Mouse (Mus musculus) stomach, embryonic 16.5 days (tissue): ENCODE data around the gene Slc39a7. TPM values are rescaled to one million over a fixed set of nuclear protein-coding genes. Genes with fewer than 3 reads are reported as not detected.
"Not testable (repeated sequence)": the region's sequence is repeated elsewhere in the genome, so short reads cannot be mapped to it uniquely, and the experiment has no call there.

Source experiments
- ATAC-seq: fragments of 200-750 bp; cut with Nextera tagmentation; 2 replicates; pipeline ENCODE4 v1.8.0; 2017; ENCODE audit warnings: moderate number of reproducible peaks, moderate TSS enrichment; ENCODE audit not compliant: insufficient read depth, low FRiP score
- H3K27ac ChIP-seq: fragments of 300-500 bp; sonication (generic); 2 replicates; pipeline ENCODE4 v1.5.1; 2014; ENCODE audit warnings: low read length
- H3K27me3 ChIP-seq: fragments of 300-500 bp; sonication (generic); 2 replicates; pipeline ENCODE4 v1.6.1; 2014; ENCODE audit warnings: low read length, control low read depth, mixed read lengths; ENCODE audit not compliant: control insufficient read depth, insufficient read depth
- H3K36me3 ChIP-seq: fragments of 300-500 bp; sonication (generic); 2 replicates; pipeline ENCODE4 v1.6.1; 2014; ENCODE audit warnings: low read length; ENCODE audit not compliant: control insufficient read depth, insufficient read depth
- H3K4me1 ChIP-seq: fragments of 300-500 bp; sonication (generic); 2 replicates; pipeline ENCODE4 v1.6.1; 2014; ENCODE audit warnings: low read length, control low read depth, mixed read lengths; ENCODE audit not compliant: control insufficient read depth, insufficient read depth
- H3K4me2 ChIP-seq: fragments of 300-500 bp; sonication (generic); 2 replicates; pipeline ENCODE4 v1.6.1; 2014; ENCODE audit warnings: low read depth, low read length, mixed read lengths
- H3K4me3 ChIP-seq: fragments of 300-500 bp; sonication (generic); replicated peaks from 2 replicates; pipeline ENCODE4 v1.5.1; 2014; ENCODE audit warnings: mild to moderate bottlenecking, low read length
- H3K9ac ChIP-seq: fragments of 300-500 bp; sonication (generic); 2 replicates; pipeline ENCODE4 v1.6.1; 2014; ENCODE audit warnings: low read length
- H3K9me3 ChIP-seq: fragments of 300-500 bp; sonication (generic); replicated peaks from 2 replicates; pipeline ENCODE4 v1.6.1; 2016; ENCODE audit warnings: low read length, control low read depth; ENCODE audit not compliant: control insufficient read depth
- WGBS: fragments of 180-500 bp; shearing (Covaris S2); extraction: QIAGEN DNeasy Blood & Tissue Kit; methylation state at CpG from one replicate; pipeline ENCODE4 v1.1.7; 2014; 5-methylcytosine and 5-hydroxymethylcytosine counted together
- polyA plus RNA-seq: library from polyadenylated mRNA; unstranded; fragments of >200 nt; fragmentation: Nextera tagmentation; extraction: Ambion mirVana; gene quantifications from 2 replicates; pipeline ENCODE4 v1.2.1, GENCODE M21; 2015

The Slc39a7 gene
- polyA plus RNA-seq, 1 experiment from 2014 or later = 195 TPM

DNA sequence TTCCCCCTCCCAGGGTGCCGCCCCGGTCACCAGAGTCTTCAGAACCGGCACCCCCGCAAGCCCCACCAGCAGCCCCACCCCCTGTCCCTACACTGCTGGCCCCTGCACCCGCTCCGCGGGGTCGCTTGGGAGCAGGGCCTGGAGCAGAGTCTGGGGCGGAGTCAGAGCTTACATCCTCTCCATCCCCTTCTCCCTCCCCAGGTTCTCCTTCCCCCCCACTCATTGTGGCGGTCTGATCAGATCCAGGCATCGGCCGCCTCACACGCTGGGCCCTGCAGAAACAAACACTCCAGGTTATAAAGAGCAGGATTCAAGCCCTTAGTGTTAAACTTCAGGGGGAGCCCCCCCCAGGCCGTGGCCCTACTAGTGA is 9.1 kb downstream of the Slc39a7 start:
- no peak overlapping the region for H3K4me2 ChIP-seq
- peaks cover 21% of the 10 kb centered on the region for H3K36me3 ChIP-seq
- no peaks in the 10 kb centered on the region for H3K27me3 ChIP-seq
- no peak overlapping the region for H3K27ac ChIP-seq
- H3K4me3 ChIP-seq = no peak overlapping the region
- WGBS = 89% methylated on average over 14 of the region's 14 CpGs
- H3K9ac ChIP-seq = no peak overlapping the region
- ATAC-seq = no peak
- no peaks in the 10 kb centered on the region for H3K9me3 ChIP-seq
- H3K4me1 ChIP-seq = peaks cover 22% of the 10 kb centered on the region

- no peak overlapping the region for H3K4me3 ChIP-seq
- no peak overlapping the region for H3K9ac ChIP-seq
- no peaks in the 10 kb centered on the region for H3K27me3 ChIP-seq
- H3K4me1 ChIP-seq = peaks cover 17% of the 10 kb centered on the region
- WGBS = 93% methylated on average over 23 of the region's 23 CpGs
- H3K9me3 ChIP-seq = no peaks in the 10 kb centered on the region
- no peak overlapping the region for H3K4me2 ChIP-seq
- H3K27ac ChIP-seq = no peak overlapping the region
- peaks cover 21% of the 10 kb centered on the region for H3K36me3 ChIP-seq
- no peak for ATAC-seq
Observed at GRCm38 (mm10) chr17:34021539-34022413, 9.7 kb downstream of the Slc39a7 start.

DNA sequence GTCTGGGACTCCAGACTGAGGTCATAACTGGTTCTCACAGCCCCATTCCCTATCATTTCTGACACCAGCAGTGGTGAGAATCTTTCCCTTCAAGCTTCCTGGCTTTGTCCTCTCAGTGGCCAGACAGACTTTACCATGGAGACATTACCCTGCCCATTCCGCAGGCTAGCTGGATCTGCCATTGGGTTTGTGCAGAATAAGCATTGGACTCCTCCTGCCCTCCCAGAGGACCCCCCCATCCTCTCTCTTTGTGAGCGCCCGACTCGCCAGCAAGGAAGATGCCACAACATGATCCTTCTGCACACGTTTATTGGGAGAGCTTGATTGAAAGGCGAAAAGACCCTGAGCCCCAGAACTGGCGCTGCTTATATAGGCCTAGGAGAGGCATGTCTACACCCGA is 18.0 kb downstream of the Slc39a7 start:
- Histone ChIP-seq H3K27ac (no peak overlapping the region), H3K36me3 (no peaks in the 10 kb centered on the region), H3K4me2 (no peak overlapping the region), H3K4me1 (no peaks in the 10 kb centered on the region), H3K27me3 (no peaks in the 10 kb centered on the region), H3K4me3 (no peak overlapping the region), H3K9me3 (no peaks in the 10 kb centered on the region), H3K9ac (no peak overlapping the region)
- 93% methylated on average over 8 of the region's 8 CpGs for WGBS
- no peak for ATAC-seq

DNA sequence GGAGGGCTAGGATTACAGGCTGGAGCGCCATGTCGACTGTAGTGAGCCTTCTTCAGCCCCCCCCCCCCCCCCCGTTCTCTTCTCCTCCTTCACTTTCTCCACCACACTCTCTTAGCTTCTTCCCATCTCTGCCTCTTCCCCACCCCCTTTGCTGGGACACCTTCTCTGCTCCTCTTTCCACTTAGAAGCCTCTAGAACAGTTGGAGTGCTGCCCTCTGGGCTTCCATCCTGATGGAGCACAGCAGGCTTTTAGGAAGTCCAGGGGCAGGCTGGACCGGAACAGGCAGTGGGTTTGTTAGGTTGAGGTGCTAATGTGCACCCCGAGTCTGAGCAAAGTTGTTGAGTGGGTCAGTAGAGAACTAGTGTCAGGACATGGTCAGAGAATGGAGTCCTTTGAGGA is 21.3 kb downstream of the Slc39a7 start:
- ATAC-seq = no peak
- Histone ChIP-seq H3K36me3 (no peaks in the 10 kb centered on the region), H3K9ac (no peak overlapping the region), H3K9me3 (no peaks in the 10 kb centered on the region), H3K4me2 (no peak overlapping the region), H3K27me3 (no peaks in the 10 kb centered on the region; the same call in 1 of the 2 replicates), H3K4me3 (no peak overlapping the region), H3K4me1 (no peaks in the 10 kb centered on the region), H3K27ac (no peak overlapping the region)
- 71% methylated on average over 5 of the region's 5 CpGs for WGBS

DNA sequence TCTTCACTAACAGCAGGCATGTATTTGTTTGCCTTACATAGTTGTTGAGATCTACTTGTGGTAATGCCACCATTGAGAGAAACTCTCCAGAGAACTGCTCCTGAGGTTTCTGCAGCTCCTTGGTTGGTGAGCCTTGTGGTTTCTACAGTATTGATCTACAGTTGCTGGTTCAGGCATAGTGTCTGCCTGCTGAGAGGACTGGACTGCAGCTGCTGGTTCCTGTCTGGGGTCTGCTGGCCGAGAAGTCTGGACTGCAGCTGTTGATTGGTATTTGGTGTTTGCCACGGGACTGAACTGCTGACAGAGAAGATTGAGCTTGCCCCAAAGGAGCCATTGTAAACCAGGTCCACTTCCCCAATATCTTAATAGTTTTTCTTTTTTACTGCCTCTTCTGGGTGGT is 24.9 kb downstream of the Slc39a7 start:
- ATAC-seq = no peak
- Histone ChIP-seq H3K9ac (no peak overlapping the region), H3K4me2 (no peak overlapping the region), H3K9me3 (no peaks in the 10 kb centered on the region), H3K36me3 (no peaks in the 10 kb centered on the region), H3K4me1 (no peaks in the 10 kb centered on the region), H3K27me3 (no peaks in the 10 kb centered on the region; the same call in 1 of the 2 replicates), H3K4me3 (no peak overlapping the region), H3K27ac (no peak overlapping the region)
- 45% methylated on average over 2 of the region's 2 CpGs for WGBS

- Histone ChIP-seq H3K4me1 (0 out of 2 replicates have a peak, but pooled peaks cover 2% of the 10 kb centered on the region), H3K27ac (no peak overlapping the region), H3K4me2 (no peak overlapping the region), H3K27me3 (peaks cover 9% of the 10 kb centered on the region), H3K4me3 (no peak overlapping the region), H3K9me3 (no peaks in the 10 kb centered on the region), H3K36me3 (no peaks in the 10 kb centered on the region), H3K9ac (no peak overlapping the region)
- WGBS = 4% methylated on average over 5 of the region's 5 CpGs
- ATAC-seq = no peak
Observed at GRCm38 (mm10) chr17:34003426-34003825, 28.1 kb downstream of the Slc39a7 start.

DNA sequence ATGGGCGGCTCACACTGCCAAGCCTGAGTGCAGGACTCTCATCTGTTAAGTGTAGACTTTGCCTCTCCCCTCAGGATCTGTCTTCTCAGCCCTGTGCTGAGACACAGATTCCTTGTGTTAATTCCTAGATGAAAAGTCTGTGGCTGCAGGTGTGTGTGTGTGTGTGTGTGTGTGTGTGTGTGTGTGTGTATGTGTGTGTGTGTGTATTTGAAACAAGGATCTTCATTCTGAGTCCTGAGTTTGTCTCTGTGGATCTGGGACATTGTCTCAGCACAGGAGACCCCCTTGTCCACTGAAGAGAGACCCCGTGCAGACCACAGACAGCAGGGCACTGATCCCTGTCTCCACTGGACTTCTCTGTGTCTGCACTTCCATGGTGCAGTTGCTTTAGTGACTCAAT is 30.7 kb downstream of the Slc39a7 start:
- not testable (repeated sequence) for H3K27ac ChIP-seq, H3K9ac ChIP-seq, H3K27me3 ChIP-seq, H3K4me1 ChIP-seq, H3K36me3 ChIP-seq, H3K9me3 ChIP-seq, H3K4me3 ChIP-seq, ATAC-seq, H3K4me2 ChIP-seq
- 44% methylated on average over 2 of the region's 2 CpGs for WGBS

- H3K4me3 ChIP-seq = peak within 1 kb of the TSS; percentile 69
- H3K36me3 ChIP-seq = no peaks in the 10 kb centered on the region
- ATAC-seq = peak; percentile 94
- H3K9ac ChIP-seq = peak within 1 kb of the TSS; percentile 75
- peaks cover 9% of the 10 kb centered on the region for H3K27me3 ChIP-seq
- under 1% methylated on average over 30 of the region's 30 CpGs for WGBS
- 0 out of 2 replicates have a peak, but pooled peaks cover 2% of the 10 kb centered on the region for H3K4me1 ChIP-seq
- H3K4me2 ChIP-seq = peak within 1 kb of the TSS; percentile 100
- no peaks in the 10 kb centered on the region for H3K9me3 ChIP-seq
- no peak within 1 kb of the TSS for H3K27ac ChIP-seq
Observed at GRCm38 (mm10) chr17:34000150-34000537, 31.3 kb downstream of the Slc39a7 start, which contains the start of gene H2-K1. Gene H2-K1, minus strand, starts transcription at chr17:34000347.

DNA sequence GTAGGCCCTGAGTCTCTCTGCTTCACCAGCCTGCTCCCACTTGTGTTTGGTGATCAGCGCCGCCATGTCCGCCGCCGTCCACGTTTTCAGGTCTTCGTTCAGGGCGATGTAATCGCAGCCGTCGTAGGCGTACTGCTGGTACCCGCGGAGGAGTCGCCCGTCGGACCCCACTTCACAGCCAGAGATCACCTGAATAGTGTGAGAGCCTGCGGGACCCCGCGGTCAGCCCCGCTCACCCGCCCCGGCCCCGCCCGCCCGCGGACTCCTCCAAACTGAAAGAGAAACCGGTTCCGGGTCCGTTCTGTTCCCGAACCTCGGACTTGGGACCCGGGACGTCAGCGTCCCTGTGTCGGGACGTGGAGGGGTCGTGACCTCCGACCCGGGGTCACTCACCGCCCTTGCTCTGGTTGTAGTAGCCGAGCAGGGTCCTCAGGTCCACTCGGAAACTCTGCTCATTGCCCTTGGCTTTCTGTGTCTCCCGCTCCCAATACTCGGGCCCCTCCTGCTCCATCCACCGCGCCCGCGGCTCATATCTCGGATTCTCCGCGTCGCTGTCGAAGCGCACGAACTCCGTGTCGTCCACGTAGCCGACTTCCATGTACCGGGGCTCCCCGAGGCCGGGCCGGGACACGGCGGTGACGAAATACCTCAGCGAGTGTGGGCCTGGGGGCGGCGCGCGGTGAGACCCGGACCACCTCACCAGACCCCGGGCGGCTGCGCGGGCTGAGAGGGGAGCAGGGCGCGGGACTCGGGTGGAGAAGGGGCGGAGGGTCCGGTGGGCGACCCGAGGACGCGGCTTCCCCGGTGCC is 31.9 kb downstream of the Slc39a7 start:
- no peak overlapping the region for H3K27ac ChIP-seq
- 0 out of 2 replicates have a peak, but pooled peaks cover 2% of the 10 kb centered on the region for H3K4me1 ChIP-seq
- peak overlapping the region; percentile 100 for H3K4me2 ChIP-seq

More for the DNA sequence above, 31.9 kb downstream of the Slc39a7 start:
- Histone ChIP-seq H3K27me3 (peaks cover 9% of the 10 kb centered on the region), H3K4me3 (peak overlapping the region; percentile 69), H3K9me3 (no peaks in the 10 kb centered on the region), H3K9ac (peak overlapping the region; percentile 75), H3K36me3 (no peaks in the 10 kb centered on the region)
- WGBS = 1% methylated on average over 87 of the region's 87 CpGs
- peak; percentile 57 for ATAC-seq
